Mouse (Mus musculus) stomach, postnatal 0 days (tissue): ENCODE data around the gene Sel1l3.

Source experiments
- CTCF ChIP-seq: IDR thresholded peaks from 2 replicates; pipeline ENCODE4 v1.5.1; 2016; ENCODE audit warnings: antibody characterized with exemption, low read depth, mild to moderate bottlenecking, moderate library complexity
- EP300 ChIP-seq: optimal IDR thresholded peaks from 2 replicates; pipeline ENCODE3; 2016; ENCODE audit warnings: antibody characterized with exemption

- no peak for TF ChIP-seq EP300
- TF ChIP-seq CTCF: peak; percentile 83
Observed at GRCm38 (mm10) chr5:53123525-53124286, 90.0 kb downstream of the Sel1l3 start.
